Mouse (Mus musculus) lung, adult 2 months (tissue): ENCODE data around the gene Tmem178.

Experiments used
- CTCF ChIP-seq: fragments of 200-500 bp; IDR thresholded peaks from 2 replicates; pipeline ENCODE4 v1.5.1; 2011; ENCODE audit warnings: mild to moderate bottlenecking, low read length, control low read depth; ENCODE audit not compliant: insufficient read depth
- POLR2A ChIP-seq: fragments of 200-500 bp; IDR thresholded peaks from 2 replicates; pipeline ENCODE4 v1.6.1; 2011; ENCODE audit warnings: low read depth, mild to moderate bottlenecking, control low read depth, low read length, borderline replicate concordance; ENCODE audit errors: extremely low read depth

- TF ChIP-seq CTCF (no peak), POLR2A (no peak)
Measured at GRCm38 (mm10) chr17:80919261-80919660, 25.2 kb upstream of the Tmem178 start.
